Mouse (Mus musculus): ENCODE data around the gene Alyref. TPM values are rescaled to one million over a fixed set of nuclear protein-coding genes. Genes with fewer than 3 reads are reported as not detected.

The Alyref gene
- polyA plus RNA-seq, 1 experiment from 2014 or later = 282 TPM

- H3K27ac ChIP-seq (replicated peaks; ENCODE audit: low read depth, low read length) = no peak overlapping the region
- H3K4me3 ChIP-seq (replicated peaks; ENCODE audit: low read depth, low read length) = peak overlapping the region; percentile 87
- ATAC-seq (ENCODE audit: low FRiP score, low TSS enrichment) (no peak), DNase-seq (no peak)
- H3K4me2 ChIP-seq (ENCODE audit: low read length) = peak overlapping the region; percentile 72
- H3K36me3 ChIP-seq (ENCODE audit: control insufficient read depth, insufficient read depth, low read length) = peaks cover 39% of the 10 kb centered on the region
- peak overlapping the region; percentile 69 for H3K9ac ChIP-seq (replicated peaks; ENCODE audit: low read length)
- 46% methylated on average over 5 of the region's 5 CpGs for WGBS
- peaks cover 12% of the 10 kb centered on the region for H3K4me1 ChIP-seq (ENCODE audit: control insufficient read depth, insufficient read depth, low read length)
- no peaks in the 10 kb centered on the region for H3K9me3 ChIP-seq (ENCODE audit: control insufficient read depth, low read length)
- no peaks in the 10 kb centered on the region for H3K27me3 ChIP-seq (ENCODE audit: control insufficient read depth, insufficient read depth, low read length)
These were observed 23.9 kb downstream of the Alyref start for GRCm38 (mm10) chr11:120574278-120574600.

GRCm38 (mm10) chr11:120573585-120574277, 24.4 kb downstream of the Alyref start:
- Histone ChIP-seq H3K4me1 (ENCODE audit: control insufficient read depth, insufficient read depth, low read length) (peaks cover 12% of the 10 kb centered on the region), H3K27ac (replicated peaks; ENCODE audit: low read depth, low read length) (peak overlapping the region; percentile 90), H3K4me3 (replicated peaks; ENCODE audit: low read depth, low read length) (peak overlapping the region; percentile 87), H3K9me3 (ENCODE audit: control insufficient read depth, low read length) (no peaks in the 10 kb centered on the region), H3K36me3 (ENCODE audit: control insufficient read depth, insufficient read depth, low read length) (peaks cover 36% of the 10 kb centered on the region), H3K27me3 (ENCODE audit: control insufficient read depth, insufficient read depth, low read length) (no peaks in the 10 kb centered on the region), H3K9ac (replicated peaks; ENCODE audit: low read length) (peak overlapping the region; percentile 69), H3K4me2 (ENCODE audit: low read length) (peak overlapping the region; percentile 72)
- ATAC-seq (ENCODE audit: low FRiP score, low TSS enrichment) (0 out of 2 replicates have a peak, but pooled peaks have one; percentile 2), DNase-seq (no peak)
- under 1% methylated on average over 23 of the region's 23 CpGs for WGBS

GRCm38 (mm10) chr11:120572752-120573584, 25.2 kb downstream of the Alyref start, which contains the start of gene P4hb:
P4hb (minus strand) TSS chr11:120573253.
- Histone ChIP-seq H3K4me2 (ENCODE audit: low read length) (peak within 1 kb of the TSS; percentile 72), H3K4me3 (replicated peaks; ENCODE audit: low read depth, low read length) (peak within 1 kb of the TSS; percentile 87), H3K9ac (replicated peaks; ENCODE audit: low read length) (peak within 1 kb of the TSS; percentile 84), H3K36me3 (ENCODE audit: control insufficient read depth, insufficient read depth, low read length) (peaks cover 36% of the 10 kb centered on the region), H3K27me3 (ENCODE audit: control insufficient read depth, insufficient read depth, low read length) (no peaks in the 10 kb centered on the region), H3K27ac (replicated peaks; ENCODE audit: low read depth, low read length) (peak within 1 kb of the TSS; percentile 90), H3K4me1 (ENCODE audit: control insufficient read depth, insufficient read depth, low read length) (peaks cover 12% of the 10 kb centered on the region), H3K9me3 (ENCODE audit: control insufficient read depth, low read length) (no peaks in the 10 kb centered on the region)
- ATAC-seq (ENCODE audit: low FRiP score, low TSS enrichment) (peak; percentile 97), DNase-seq (peak; percentile 100)
- under 1% methylated on average over 93 of the region's 94 CpGs for WGBS

- Histone ChIP-seq H3K9ac (replicated peaks; ENCODE audit: low read length) (peak overlapping the region; percentile 84), H3K27me3 (ENCODE audit: control insufficient read depth, insufficient read depth, low read length) (no peaks in the 10 kb centered on the region), H3K4me2 (ENCODE audit: low read length) (peak overlapping the region; percentile 72), H3K4me3 (replicated peaks; ENCODE audit: low read depth, low read length) (peak overlapping the region; percentile 87), H3K36me3 (ENCODE audit: control insufficient read depth, insufficient read depth, low read length) (peaks cover 36% of the 10 kb centered on the region), H3K4me1 (ENCODE audit: control insufficient read depth, insufficient read depth, low read length) (peaks cover 12% of the 10 kb centered on the region), H3K9me3 (ENCODE audit: control insufficient read depth, low read length) (no peaks in the 10 kb centered on the region), H3K27ac (replicated peaks; ENCODE audit: low read depth, low read length) (peak overlapping the region; percentile 90)
- WGBS = under 1% methylated on average over 24 of the region's 24 CpGs
- DNase-seq (no peak), ATAC-seq (ENCODE audit: low FRiP score, low TSS enrichment) (no peak; the same call in 1 of the 2 replicates)
These were observed 25.8 kb downstream of the Alyref start for GRCm38 (mm10) chr11:120572417-120572751.

GRCm38 (mm10) chr11:120571754-120572416, 26.3 kb downstream of the Alyref start:
- no peak for ATAC-seq (ENCODE audit: low FRiP score, low TSS enrichment)
- no peaks in the 10 kb centered on the region for H3K27me3 ChIP-seq (ENCODE audit: control insufficient read depth, insufficient read depth, low read length)
- peak overlapping the region; percentile 90 for H3K27ac ChIP-seq (replicated peaks; ENCODE audit: low read depth, low read length)
- DNase-seq = no peak
- H3K9ac ChIP-seq (replicated peaks; ENCODE audit: low read length) = peak overlapping the region; percentile 84
- peaks cover 12% of the 10 kb centered on the region for H3K4me1 ChIP-seq (ENCODE audit: control insufficient read depth, insufficient read depth, low read length)
- H3K36me3 ChIP-seq (ENCODE audit: control insufficient read depth, insufficient read depth, low read length) = peaks cover 41% of the 10 kb centered on the region
- peak overlapping the region; percentile 72 for H3K4me2 ChIP-seq (ENCODE audit: low read length)
- WGBS = 16% methylated on average over 11 of the region's 11 CpGs
- peak overlapping the region; percentile 87 for H3K4me3 ChIP-seq (replicated peaks; ENCODE audit: low read depth, low read length)
- H3K9me3 ChIP-seq (ENCODE audit: control insufficient read depth, low read length) = no peaks in the 10 kb centered on the region

- 84% methylated on average over 3 of the region's 3 CpGs for WGBS
These were observed 27.0 kb downstream of the Alyref start for GRCm38 (mm10) chr11:120571122-120571521.

GRCm38 (mm10) chr11:120568324-120568723, 29.8 kb downstream of the Alyref start:
- H3K9me3 ChIP-seq (ENCODE audit: control insufficient read depth, low read length) = no peaks in the 10 kb centered on the region
- DNase-seq = no peak
- no peak overlapping the region for H3K4me3 ChIP-seq (replicated peaks; ENCODE audit: low read depth, low read length)
- no peak overlapping the region for H3K27ac ChIP-seq (replicated peaks; ENCODE audit: low read depth, low read length)
- WGBS = 98% methylated on average over 6 of the region's 6 CpGs
- H3K36me3 ChIP-seq (ENCODE audit: control insufficient read depth, insufficient read depth, low read length) = peaks cover 75% of the 10 kb centered on the region
- peaks cover 12% of the 10 kb centered on the region for H3K4me1 ChIP-seq (ENCODE audit: control insufficient read depth, insufficient read depth, low read length)
- no peak for ATAC-seq (ENCODE audit: low FRiP score, low TSS enrichment)
- H3K27me3 ChIP-seq (ENCODE audit: control insufficient read depth, insufficient read depth, low read length) = no peaks in the 10 kb centered on the region
- H3K9ac ChIP-seq (replicated peaks; ENCODE audit: low read length) = no peak overlapping the region
- H3K4me2 ChIP-seq (ENCODE audit: low read length) = no peak overlapping the region

More at GRCm38 (mm10) chr11:120571122-120571521, 27.0 kb downstream of the Alyref start:
- H3K9ac ChIP-seq (replicated peaks; ENCODE audit: low read length) = no peak overlapping the region
- H3K4me1 ChIP-seq (ENCODE audit: control insufficient read depth, insufficient read depth, low read length) = peaks cover 12% of the 10 kb centered on the region
- ATAC-seq (ENCODE audit: low FRiP score, low TSS enrichment) = no peak
- H3K4me2 ChIP-seq (ENCODE audit: low read length) = peak overlapping the region; percentile 72
- no peaks in the 10 kb centered on the region for H3K9me3 ChIP-seq (ENCODE audit: control insufficient read depth, low read length)
- H3K27me3 ChIP-seq (ENCODE audit: control insufficient read depth, insufficient read depth, low read length) = no peaks in the 10 kb centered on the region
- no peak overlapping the region for H3K27ac ChIP-seq (replicated peaks; ENCODE audit: low read depth, low read length)
- no peak for DNase-seq
- peak overlapping the region; percentile 87 for H3K4me3 ChIP-seq (replicated peaks; ENCODE audit: low read depth, low read length)
- H3K36me3 ChIP-seq (ENCODE audit: control insufficient read depth, insufficient read depth, low read length) = peaks cover 48% of the 10 kb centered on the region

- WGBS = 85% methylated on average over 9 of the region's 9 CpGs
- Histone ChIP-seq H3K4me2 (ENCODE audit: low read length) (no peak overlapping the region), H3K36me3 (ENCODE audit: control insufficient read depth, insufficient read depth, low read length) (peaks cover 91% of the 10 kb centered on the region), H3K4me3 (replicated peaks; ENCODE audit: low read depth, low read length) (no peak overlapping the region), H3K4me1 (ENCODE audit: control insufficient read depth, insufficient read depth, low read length) (no peaks in the 10 kb centered on the region), H3K27ac (replicated peaks; ENCODE audit: low read depth, low read length) (no peak overlapping the region), H3K9ac (replicated peaks; ENCODE audit: low read length) (no peak overlapping the region), H3K9me3 (ENCODE audit: control insufficient read depth, low read length) (no peaks in the 10 kb centered on the region), H3K27me3 (ENCODE audit: control insufficient read depth, insufficient read depth, low read length) (no peaks in the 10 kb centered on the region)
- ATAC-seq (ENCODE audit: low FRiP score, low TSS enrichment) (no peak), DNase-seq (no peak)
These were observed 33.1 kb downstream of the Alyref start for GRCm38 (mm10) chr11:120565114-120565513.

Data from midbrain, embryonic 14.5 days (tissue).